In genomic region chr13:13784981-13785783, GRCm38 (mm10) we compare ENCODE assay signal across 7 mouse cellular contexts. TPM values are rescaled to one million over a fixed set of nuclear protein-coding genes. Genes with fewer than 3 reads are reported as not detected.
DNase-seq lines count a peak whose midpoint lies in the region; ATAC-seq and TF ChIP-seq lines count a peak whose summit lies in the region.

No protein-coding gene starts in this region.

- peak; percentile 47 for DNase-seq in ovary, postnatal 36 days (ENCODE audit: low spot score)
- DNase-seq in ovary, postnatal 14 days (ENCODE audit: low spot score): no peak
- peak; percentile 48 for DNase-seq in brain, adult 2 months (ENCODE audit: low read depth, low spot score)
- DNase-seq in forebrain, embryonic 14.5 days (ENCODE audit: low spot score): peak; percentile 42
- no peak for DNase-seq in thymus, adult 18-20 months

- no peak for TF ChIP-seq CTCF in intestine, postnatal 0 days (IDR thresholded peaks at IDR 0.05; ENCODE audit: low read depth)

- peak overlapping the region; percentile 62 for H3K4me3 ChIP-seq in forebrain, embryonic 14.5 days (ENCODE audit: low read depth, low read length)
- H3K4me3 ChIP-seq in intestine, postnatal 0 days (ENCODE audit: low read depth, low read length): peak overlapping the region; percentile 53
- peak overlapping the region; percentile 60 for H3K4me3 ChIP-seq in midbrain, embryonic 12.5 days

- H3K36me3 ChIP-seq in forebrain, embryonic 14.5 days (ENCODE audit: control insufficient read depth, insufficient read depth, low read length): no peaks in the 10 kb centered on the region
- no peaks in the 10 kb centered on the region for H3K36me3 ChIP-seq in intestine, postnatal 0 days (ENCODE audit: control insufficient read depth, insufficient read depth)
- H3K36me3 ChIP-seq in midbrain, embryonic 12.5 days: no peaks in the 10 kb centered on the region

- H3K9ac ChIP-seq in forebrain, embryonic 14.5 days (ENCODE audit: low read length): peak overlapping the region; percentile 59
- H3K9ac ChIP-seq in intestine, postnatal 0 days (ENCODE audit: low read depth, low read length): no peak overlapping the region
- peak overlapping the region; percentile 49; the same call in 1 of the 2 replicates for H3K9ac ChIP-seq in midbrain, embryonic 12.5 days (replicated peaks)

- H3K4me2 ChIP-seq in forebrain, embryonic 14.5 days (ENCODE audit: low read length): peak overlapping the region; percentile 80
- H3K4me2 ChIP-seq in intestine, postnatal 0 days (replicated peaks; ENCODE audit: low read depth): peak overlapping the region; percentile 92
- H3K4me2 ChIP-seq in midbrain, embryonic 12.5 days (replicated peaks): peak overlapping the region; percentile 90

- H3K27ac ChIP-seq in forebrain, embryonic 14.5 days (ENCODE audit: low read depth, low read length): no peak overlapping the region
- H3K27ac ChIP-seq in intestine, postnatal 0 days (ENCODE audit: low read depth, low read length): no peak overlapping the region
- no peak overlapping the region for H3K27ac ChIP-seq in midbrain, embryonic 12.5 days (replicated peaks)

- WGBS in forebrain, embryonic 14.5 days: 2% methylated on average over 30 of the region's 30 CpGs
- under 1% methylated on average over 30 of the region's 30 CpGs for WGBS in intestine, postnatal 0 days
- WGBS in midbrain, embryonic 12.5 days: under 1% methylated on average over 30 of the region's 30 CpGs

- peaks cover 19% of the 10 kb centered on the region for H3K27me3 ChIP-seq in forebrain, embryonic 14.5 days (replicated peaks; ENCODE audit: control insufficient read depth, insufficient read depth, low read length)
- H3K27me3 ChIP-seq in intestine, postnatal 0 days (replicated peaks; ENCODE audit: control insufficient read depth, insufficient read depth, low read length): peaks cover 37% of the 10 kb centered on the region
- peaks cover 47% of the 10 kb centered on the region for H3K27me3 ChIP-seq in midbrain, embryonic 12.5 days

- ATAC-seq in forebrain, embryonic 14.5 days: peak; percentile 4; the same call in 1 of the 2 replicates
- ATAC-seq in intestine, postnatal 0 days: no peak
- peak; percentile 36; the same call in 1 of the 2 replicates for ATAC-seq in midbrain, embryonic 12.5 days (ENCODE audit: low FRiP score, low read depth)

- no peaks in the 10 kb centered on the region for H3K9me3 ChIP-seq in forebrain, embryonic 14.5 days (replicated peaks; ENCODE audit: control insufficient read depth, low read length)
- H3K9me3 ChIP-seq in intestine, postnatal 0 days (ENCODE audit: control insufficient read depth): no peaks in the 10 kb centered on the region
- H3K9me3 ChIP-seq in midbrain, embryonic 12.5 days: no peaks in the 10 kb centered on the region

- no peaks in the 10 kb centered on the region for H3K4me1 ChIP-seq in forebrain, embryonic 14.5 days (ENCODE audit: control insufficient read depth, insufficient read depth, low read length)
- H3K4me1 ChIP-seq in intestine, postnatal 0 days (replicated peaks; ENCODE audit: control insufficient read depth, insufficient read depth, low read length): no peaks in the 10 kb centered on the region
- H3K4me1 ChIP-seq in midbrain, embryonic 12.5 days: peaks cover 17% of the 10 kb centered on the region

RNA-seq across cellular contexts. Expression of gene Gng4, which starts 1.3 kb away (rescaled TPM):
- 23.5 and 29.1 TPM in 2 replicates for polyA plus RNA-seq in forebrain, embryonic 14.5 days (2014; fragmentation: Nextera tagmentation; extraction: Ambion mirVana)
- 2.9 and 3.8 TPM in 2 replicates for polyA plus RNA-seq in intestine, postnatal 0 days (2015; fragmentation: Nextera tagmentation; extraction: Ambion mirVana)
- 4.0 and 4.2 TPM in 2 replicates for polyA plus RNA-seq in midbrain, embryonic 12.5 days (2016; fragmentation: Nextera tagmentation; extraction: Ambion mirVana)

Comparison
In these comparisons a context has a peak if more than half of its experiments do, and no peak if none do; other contexts are left out.
1. DNase-seq: peak in ovary, postnatal 36 days (single experiment), brain, adult 2 months (single experiment) and forebrain, embryonic 14.5 days (single experiment); none in ovary, postnatal 14 days (single experiment) and thymus, adult 18-20 months (0 of 2).
2. Peak in every context shown above with its lines, with median percentiles within 50 percentile points of each other: H3K4me2 ChIP-seq and H3K4me3 ChIP-seq.